Mouse (Mus musculus) hindbrain, embryonic 14.5 days (tissue): ENCODE data around the gene Tuba4a. TPM values are rescaled to one million over a fixed set of nuclear protein-coding genes. Genes with fewer than 3 reads are reported as not detected.

Experiments
- ATAC-seq: fragments of 200-750 bp; cut with Nextera tagmentation; 2 replicates; pipeline ENCODE4 v1.8.0; 2017; ENCODE audit warnings: moderate number of reproducible peaks, mild to moderate bottlenecking, moderate TSS enrichment, moderate library complexity; ENCODE audit not compliant: low FRiP score
- DNase-seq: peaks from one replicate; pipeline ENCODE4 v3.0.0-alpha.2; 2015; ENCODE audit warnings: low spot score
- H3K27ac ChIP-seq: fragments of 300-500 bp; sonication (generic); 2 replicates; pipeline ENCODE4 v1.5.1; 2014; ENCODE audit warnings: mild to moderate bottlenecking, moderate library complexity
- H3K27me3 ChIP-seq: fragments of 300-500 bp; sonication (generic); 2 replicates; pipeline ENCODE4 v1.6.1; 2014; ENCODE audit warnings: mild to moderate bottlenecking, low read length, mixed read lengths; ENCODE audit not compliant: control insufficient read depth, insufficient read depth
- H3K36me3 ChIP-seq: fragments of 300-500 bp; sonication (generic); replicated peaks from 2 replicates; pipeline ENCODE4 v1.6.1; 2014; ENCODE audit not compliant: control insufficient read depth, insufficient read depth
- H3K4me1 ChIP-seq: fragments of 300-500 bp; sonication (generic); replicated peaks from 2 replicates; pipeline ENCODE4 v1.6.1; 2014; ENCODE audit warnings: antibody characterized with exemption, low read length, mixed read lengths; ENCODE audit not compliant: control insufficient read depth, insufficient read depth
- H3K4me2 ChIP-seq: fragments of 300-500 bp; sonication (generic); replicated peaks from 2 replicates; pipeline ENCODE4 v1.6.1; 2014; ENCODE audit warnings: mild to moderate bottlenecking, moderate library complexity
- H3K4me3 ChIP-seq: fragments of 300-500 bp; sonication (generic); replicated peaks from 2 replicates; pipeline ENCODE4 v1.5.1; 2014; ENCODE audit warnings: mild to moderate bottlenecking, low read length
- H3K9ac ChIP-seq: fragments of 300-500 bp; sonication (generic); 2 replicates; pipeline ENCODE4 v1.6.1; 2014
- H3K9me3 ChIP-seq: fragments of 300-500 bp; sonication (generic); 2 replicates; pipeline ENCODE4 v1.6.1; 2016; ENCODE audit warnings: low read length; ENCODE audit not compliant: control insufficient read depth
- WGBS: fragments of 180-500 bp; shearing (Covaris S2); extraction: QIAGEN DNeasy Blood & Tissue Kit; methylation state at CpG from one replicate; pipeline ENCODE4 v1.1.7; 2014; 5-methylcytosine and 5-hydroxymethylcytosine counted together
- polyA plus RNA-seq: library from polyadenylated mRNA; unstranded; fragments of >200 nt; fragmentation: Nextera tagmentation; extraction: Ambion mirVana; gene quantifications from 2 replicates; pipeline ENCODE4 v1.2.1, GENCODE M21; 2014

Tuba4a gene
- polyA plus RNA-seq, 1 experiment from 2014 or later, result 13.8 TPM

- Histone ChIP-seq H3K27ac (no peak overlapping the region), H3K4me3 (no peak overlapping the region), H3K27me3 (peaks cover 11% of the 10 kb centered on the region), H3K4me1 (no peaks in the 10 kb centered on the region), H3K4me2 (no peak overlapping the region), H3K9ac (no peak overlapping the region), H3K9me3 (no peaks in the 10 kb centered on the region), H3K36me3 (no peaks in the 10 kb centered on the region)
- DNase-seq (no peak), ATAC-seq (no peak)
- WGBS, result 78% methylated on average over 2 of the region's 2 CpGs
Measured at GRCm38 (mm10) chr1:75226138-75226537, 6.5 kb upstream of the Tuba4a start.

GRCm38 (mm10) chr1:75225473-75225872 lies 5.8 kb upstream of the Tuba4a start:
- ATAC-seq, result no peak
- WGBS, result 72% methylated on average over 3 of the region's 3 CpGs
- H3K4me1 ChIP-seq, result no peaks in the 10 kb centered on the region
- no peak overlapping the region for H3K4me3 ChIP-seq
- no peaks in the 10 kb centered on the region for H3K36me3 ChIP-seq
- H3K27me3 ChIP-seq, result peaks cover 18% of the 10 kb centered on the region
- no peak for DNase-seq
- no peak overlapping the region for H3K4me2 ChIP-seq
- no peak overlapping the region for H3K27ac ChIP-seq
- H3K9ac ChIP-seq, result no peak overlapping the region
- no peaks in the 10 kb centered on the region for H3K9me3 ChIP-seq

- 75% methylated on average over 6 of the region's 6 CpGs for WGBS
- H3K27me3 ChIP-seq, result peaks cover 37% of the 10 kb centered on the region
Measured at GRCm38 (mm10) chr1:75223532-75223931, 3.9 kb upstream of the Tuba4a start.

GRCm38 (mm10) chr1:75222926-75223325 lies 3.3 kb upstream of the Tuba4a start:
- peaks cover 43% of the 10 kb centered on the region for H3K27me3 ChIP-seq
- WGBS, result 83% methylated on average over 6 of the region's 6 CpGs
- ATAC-seq, result no peak

More at GRCm38 (mm10) chr1:75223532-75223931, 3.9 kb upstream of the Tuba4a start:
- Histone ChIP-seq H3K36me3 (no peaks in the 10 kb centered on the region), H3K4me2 (no peak overlapping the region), H3K4me1 (peaks cover 10% of the 10 kb centered on the region), H3K9ac (no peak overlapping the region), H3K9me3 (no peaks in the 10 kb centered on the region), H3K27ac (no peak overlapping the region), H3K4me3 (no peak overlapping the region)
- DNase-seq (no peak), ATAC-seq (no peak)

GRCm38 (mm10) chr1:75221538-75221937 lies 1.9 kb upstream of the Tuba4a start:
- DNase-seq (no peak), ATAC-seq (no peak)
- no peak overlapping the region for H3K4me2 ChIP-seq
- H3K4me1 ChIP-seq, result peaks cover 13% of the 10 kb centered on the region
- no peak overlapping the region for H3K9ac ChIP-seq
- WGBS, result 76% methylated on average over 3 of the region's 3 CpGs
- no peak overlapping the region for H3K27ac ChIP-seq
- no peaks in the 10 kb centered on the region for H3K36me3 ChIP-seq
- H3K4me3 ChIP-seq, result no peak overlapping the region
- H3K27me3 ChIP-seq, result peaks cover 56% of the 10 kb centered on the region
- H3K9me3 ChIP-seq, result no peaks in the 10 kb centered on the region

More at GRCm38 (mm10) chr1:75222926-75223325, 3.3 kb upstream of the Tuba4a start:
- H3K4me1 ChIP-seq, result peaks cover 13% of the 10 kb centered on the region
- H3K27ac ChIP-seq, result no peak overlapping the region
- no peak overlapping the region for H3K9ac ChIP-seq
- H3K4me3 ChIP-seq, result no peak overlapping the region
- DNase-seq, result no peak
- H3K36me3 ChIP-seq, result no peaks in the 10 kb centered on the region
- H3K4me2 ChIP-seq, result no peak overlapping the region
- no peaks in the 10 kb centered on the region for H3K9me3 ChIP-seq

GRCm38 (mm10) chr1:75219078-75219477 lies 587 bp downstream of the Tuba4a start:
- Histone ChIP-seq H3K4me3 (peak overlapping the region; percentile 53), H3K4me2 (peak overlapping the region; percentile 89), H3K36me3 (peaks cover 14% of the 10 kb centered on the region), H3K9me3 (no peaks in the 10 kb centered on the region), H3K9ac (peak overlapping the region; percentile 58), H3K27me3 (peaks cover 61% of the 10 kb centered on the region), H3K4me1 (peaks cover 13% of the 10 kb centered on the region), H3K27ac (no peak overlapping the region)
- under 1% methylated on average over 24 of the region's 24 CpGs for WGBS
- peak; percentile 75 for DNase-seq
- peak; percentile 82 for ATAC-seq

GRCm38 (mm10) chr1:75218227-75219001 lies 1.3 kb downstream of the Tuba4a start:
- H3K4me3 ChIP-seq, result peak overlapping the region; percentile 53
- peak overlapping the region; percentile 58 for H3K9ac ChIP-seq
- ATAC-seq (peak; percentile 49), DNase-seq (no peak)
- peaks cover 61% of the 10 kb centered on the region for H3K27me3 ChIP-seq
- no peaks in the 10 kb centered on the region for H3K9me3 ChIP-seq
- peak overlapping the region; percentile 89 for H3K4me2 ChIP-seq
- 2% methylated on average over 38 of the region's 38 CpGs for WGBS
- no peak overlapping the region for H3K27ac ChIP-seq
- H3K4me1 ChIP-seq, result peaks cover 13% of the 10 kb centered on the region
- peaks cover 21% of the 10 kb centered on the region for H3K36me3 ChIP-seq

GRCm38 (mm10) chr1:75217893-75218226 lies 1.8 kb downstream of the Tuba4a start:
- no peak for ATAC-seq
- H3K4me1 ChIP-seq, result peaks cover 13% of the 10 kb centered on the region
- no peaks in the 10 kb centered on the region for H3K9me3 ChIP-seq
- 3% methylated on average over 6 of the region's 6 CpGs for WGBS
- peak overlapping the region; percentile 89; the same call in 1 of the 2 replicates for H3K4me2 ChIP-seq
- H3K9ac ChIP-seq, result no peak overlapping the region
- peaks cover 26% of the 10 kb centered on the region for H3K36me3 ChIP-seq
- DNase-seq, result no peak
- no peak overlapping the region for H3K27ac ChIP-seq
- peaks cover 59% of the 10 kb centered on the region for H3K27me3 ChIP-seq
- H3K4me3 ChIP-seq, result peak overlapping the region; percentile 53

GRCm38 (mm10) chr1:75216797-75217585 lies 2.7 kb downstream of the Tuba4a start:
- H3K27ac ChIP-seq, result no peak overlapping the region
- ATAC-seq (no peak), DNase-seq (no peak)
- H3K4me3 ChIP-seq, result no peak overlapping the region
- H3K4me1 ChIP-seq, result peaks cover 13% of the 10 kb centered on the region
- no peak overlapping the region for H3K9ac ChIP-seq
- peaks cover 33% of the 10 kb centered on the region for H3K36me3 ChIP-seq
- no peak overlapping the region for H3K4me2 ChIP-seq
- WGBS, result 83% methylated on average over 13 of the region's 13 CpGs
- peaks cover 58% of the 10 kb centered on the region for H3K27me3 ChIP-seq
- no peaks in the 10 kb centered on the region for H3K9me3 ChIP-seq
